Mouse (Mus musculus): Measurements from ENCODE around the gene Dhrs3.

DNA sequence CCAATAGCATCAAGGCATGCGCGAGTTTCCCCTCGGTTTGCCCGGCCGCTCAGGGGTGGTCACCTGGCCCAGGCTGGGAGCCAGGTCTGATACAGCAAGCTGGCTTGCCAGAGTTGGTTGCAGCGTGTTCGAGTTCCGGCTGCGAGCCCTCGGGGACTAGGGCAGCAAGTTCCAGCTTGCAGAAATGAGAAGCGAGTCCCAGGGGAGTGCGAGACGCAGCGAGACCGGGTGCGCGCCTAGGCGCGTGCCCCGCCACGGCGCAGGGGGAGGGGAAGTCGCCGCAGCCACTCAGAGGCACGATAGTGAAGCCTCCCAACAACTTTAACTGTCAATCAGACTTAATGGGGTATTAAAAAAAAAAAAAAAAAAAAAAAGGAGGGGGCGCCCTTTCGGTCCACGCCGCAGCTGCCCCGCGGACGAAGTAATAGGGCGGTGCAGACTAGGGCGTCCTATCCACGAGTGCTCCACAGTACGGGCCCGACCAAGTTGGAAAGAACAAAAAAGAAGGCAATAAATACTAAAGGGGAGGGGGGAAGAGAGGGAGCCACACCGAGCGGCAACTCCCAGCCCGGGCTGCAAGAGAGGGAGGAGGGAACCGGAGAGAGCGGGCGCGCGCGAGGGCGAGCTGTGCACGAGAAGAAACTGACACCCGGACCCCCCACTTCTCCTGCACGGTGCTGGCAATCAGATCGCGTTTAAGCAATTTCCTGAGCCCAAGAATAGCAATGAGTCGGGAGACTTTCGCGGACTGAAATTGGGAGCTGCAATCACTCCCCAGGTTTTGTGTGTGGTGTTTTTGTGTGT lies at the start of gene Dhrs3:
- TF ChIP-seq MXI1 (IDR thresholded peaks at IDR 0.05; ENCODE audit: low read depth, low read length) (peak; percentile 57; the same call in 1 of the 2 replicates), CTCF (conservative IDR thresholded peaks at IDR 0.05 in 1 of 2, IDR thresholded peaks at IDR 0.05 in 1 of 2; ENCODE audit: low read depth in 2 of 2, low read length in 2 of 2) (no peak), MAFK (IDR thresholded peaks at IDR 0.05; ENCODE audit: insufficient replicate concordance, low read length) (no peak), SMC3 (IDR thresholded peaks at IDR 0.05; ENCODE audit: low read depth, low read length) (no peak; the same call in 1 of the 2 replicates), CHD2 (IDR thresholded peaks at IDR 0.05; ENCODE audit: low read length) (peak; percentile 90)
